Mouse (Mus musculus): ENCODE measurements around the gene Adgra3. TPM values are rescaled to one million over a fixed set of nuclear protein-coding genes. Genes with fewer than 3 reads are reported as not detected.

The Adgra3 gene
- polyA plus RNA-seq, 1 experiment from 2014 or later, result 1.7 TPM

DNA sequence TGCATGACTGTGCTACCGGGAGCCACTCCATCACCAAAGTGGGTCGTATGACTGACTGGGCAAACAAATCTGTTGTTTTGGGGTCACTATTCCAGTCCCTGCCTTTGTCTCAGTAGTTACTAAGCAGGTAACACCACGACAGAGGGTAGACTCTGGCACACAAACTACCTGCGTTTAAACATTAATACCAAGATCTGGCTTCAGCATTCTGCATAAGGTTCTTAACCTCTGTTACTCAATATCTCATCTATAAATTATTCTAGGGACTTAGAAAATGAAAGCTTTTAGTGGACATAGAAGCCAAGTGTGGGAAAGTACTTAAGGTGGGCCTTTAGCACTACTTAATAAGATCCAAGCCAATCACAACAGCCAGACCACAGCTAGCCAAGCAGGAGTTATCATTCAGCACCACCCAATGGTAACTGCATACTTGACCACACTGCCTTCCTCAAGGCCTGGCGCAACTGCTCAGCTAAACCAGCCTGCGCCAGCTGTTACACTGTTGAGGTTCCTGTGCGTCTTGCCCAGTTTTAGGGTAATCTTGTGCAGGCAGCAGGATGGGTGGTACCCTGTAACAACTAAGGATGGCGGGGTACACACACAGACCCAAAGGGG is 23.8 kb downstream of the Adgra3 start:
- ATAC-seq (ENCODE audit: low read depth), result no peak
- Histone ChIP-seq H3K27me3 (ENCODE audit: control insufficient read depth, insufficient read depth, low read depth, low read length) (no peaks in the 10 kb centered on the region), H3K9ac (ENCODE audit: low read depth, low read length) (no peak overlapping the region), H3K4me2 (ENCODE audit: low read depth, low read length) (no peak overlapping the region), H3K9me3 (replicated peaks; ENCODE audit: control insufficient read depth, low read length) (no peaks in the 10 kb centered on the region), H3K4me1 (ENCODE audit: control insufficient read depth, low read depth, low read length) (no peaks in the 10 kb centered on the region), H3K4me3 (ENCODE audit: low read depth, low read length) (no peak overlapping the region), H3K27ac (ENCODE audit: low read length) (no peak overlapping the region), H3K36me3 (ENCODE audit: control insufficient read depth, insufficient read depth) (no peaks in the 10 kb centered on the region)
- whole genome bisulfite sequencing (ENCODE audit: insufficient replicate concordance), result 56% methylated on average over 8 of the region's 8 CpGs

DNA sequence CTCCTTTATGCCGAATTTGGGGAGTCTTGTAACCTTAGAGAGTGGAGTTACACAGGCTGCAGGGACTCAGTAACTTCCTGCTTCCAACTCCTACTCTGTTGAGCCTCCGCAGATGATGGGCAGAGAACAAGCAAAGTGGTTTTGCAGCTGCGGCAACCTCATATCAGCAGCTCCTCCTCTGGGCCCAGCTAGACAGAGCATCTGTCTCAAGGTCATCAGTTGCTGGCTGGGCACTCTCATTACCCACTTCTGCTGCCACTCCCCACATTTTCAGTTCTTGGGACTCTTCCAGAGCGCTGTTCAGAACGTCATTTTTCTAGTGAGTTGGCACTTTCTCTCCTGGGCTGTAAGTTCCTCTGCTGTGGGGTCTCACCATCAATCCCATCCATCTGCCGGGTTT is 24.6 kb downstream of the Adgra3 start:
- Histone ChIP-seq H3K9ac (ENCODE audit: low read depth, low read length) (no peak overlapping the region), H3K36me3 (ENCODE audit: control insufficient read depth, insufficient read depth) (no peaks in the 10 kb centered on the region), H3K9me3 (replicated peaks; ENCODE audit: control insufficient read depth, low read length) (no peaks in the 10 kb centered on the region), H3K27ac (ENCODE audit: low read length) (no peak overlapping the region), H3K27me3 (ENCODE audit: control insufficient read depth, insufficient read depth, low read depth, low read length) (no peaks in the 10 kb centered on the region), H3K4me2 (ENCODE audit: low read depth, low read length) (no peak overlapping the region), H3K4me3 (ENCODE audit: low read depth, low read length) (no peak overlapping the region), H3K4me1 (ENCODE audit: control insufficient read depth, low read depth, low read length) (no peaks in the 10 kb centered on the region)
- 30% methylated on average over 6 of the region's 6 CpGs for WGBS (ENCODE audit: insufficient replicate concordance)
- no peak for ATAC-seq (ENCODE audit: low read depth)

DNA sequence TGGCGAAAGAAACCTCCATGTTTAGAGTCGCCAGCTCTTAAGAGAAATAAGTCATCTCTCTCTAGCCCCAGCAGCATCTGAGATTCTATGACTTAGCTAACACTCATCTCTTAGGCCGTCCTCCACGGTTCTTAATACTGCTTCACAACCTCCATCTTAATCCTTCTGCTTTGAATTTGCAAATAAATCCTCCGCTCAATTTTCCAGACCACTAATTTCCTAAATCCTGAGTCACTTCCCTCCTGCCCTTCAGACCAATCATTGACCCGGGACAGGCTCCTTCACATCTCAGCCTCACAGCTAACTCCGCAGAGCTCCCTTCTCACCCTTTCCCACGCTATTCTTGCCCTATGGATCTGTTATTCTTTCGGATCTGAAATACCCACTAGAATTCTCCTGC is 25.1 kb downstream of the Adgra3 start:
- no peak overlapping the region for H3K9ac ChIP-seq (ENCODE audit: low read depth, low read length)
- H3K4me1 ChIP-seq (ENCODE audit: control insufficient read depth, low read depth, low read length), result no peaks in the 10 kb centered on the region
- WGBS (ENCODE audit: insufficient replicate concordance), result 71% methylated on average over 9 of the region's 9 CpGs
- H3K27me3 ChIP-seq (ENCODE audit: control insufficient read depth, insufficient read depth, low read depth, low read length), result no peaks in the 10 kb centered on the region
- H3K9me3 ChIP-seq (replicated peaks; ENCODE audit: control insufficient read depth, low read length), result no peaks in the 10 kb centered on the region
- ATAC-seq (ENCODE audit: low read depth), result no peak
- H3K27ac ChIP-seq (ENCODE audit: low read length), result no peak overlapping the region
- H3K4me3 ChIP-seq (ENCODE audit: low read depth, low read length), result no peak overlapping the region
- no peaks in the 10 kb centered on the region for H3K36me3 ChIP-seq (ENCODE audit: control insufficient read depth, insufficient read depth)
- H3K4me2 ChIP-seq (ENCODE audit: low read depth, low read length), result no peak overlapping the region

DNA sequence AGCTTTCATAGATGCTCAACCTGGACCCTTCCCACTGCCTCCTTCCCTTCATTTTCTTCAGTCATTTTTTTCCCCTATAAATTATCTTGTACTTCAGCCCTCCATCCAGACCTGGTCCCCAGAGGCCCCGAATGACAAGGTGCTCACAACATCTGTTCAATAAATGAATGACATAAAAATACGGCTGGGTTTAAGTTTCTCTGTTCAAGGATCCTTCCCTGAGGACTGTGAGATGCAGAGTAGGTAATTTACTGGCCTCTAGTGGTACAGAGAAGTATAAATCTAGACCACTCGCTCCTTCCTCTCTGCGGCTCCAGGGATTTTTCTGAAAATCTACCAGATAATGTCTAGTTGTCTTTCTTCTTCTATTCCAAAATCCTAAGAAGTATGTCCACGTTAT is 26.5 kb downstream of the Adgra3 start:
- Histone ChIP-seq H3K27ac (ENCODE audit: low read length) (no peak overlapping the region), H3K4me1 (ENCODE audit: control insufficient read depth, low read depth, low read length) (no peaks in the 10 kb centered on the region), H3K36me3 (ENCODE audit: control insufficient read depth, insufficient read depth) (no peaks in the 10 kb centered on the region), H3K4me2 (ENCODE audit: low read depth, low read length) (no peak overlapping the region), H3K9me3 (replicated peaks; ENCODE audit: control insufficient read depth, low read length) (no peaks in the 10 kb centered on the region), H3K4me3 (ENCODE audit: low read depth, low read length) (no peak overlapping the region), H3K27me3 (ENCODE audit: control insufficient read depth, insufficient read depth, low read depth, low read length) (no peaks in the 10 kb centered on the region), H3K9ac (ENCODE audit: low read depth, low read length) (no peak overlapping the region)
- WGBS (ENCODE audit: insufficient replicate concordance), result 39% methylated on average over 5 of the region's 5 CpGs
- no peak for ATAC-seq (ENCODE audit: low read depth)

DNA sequence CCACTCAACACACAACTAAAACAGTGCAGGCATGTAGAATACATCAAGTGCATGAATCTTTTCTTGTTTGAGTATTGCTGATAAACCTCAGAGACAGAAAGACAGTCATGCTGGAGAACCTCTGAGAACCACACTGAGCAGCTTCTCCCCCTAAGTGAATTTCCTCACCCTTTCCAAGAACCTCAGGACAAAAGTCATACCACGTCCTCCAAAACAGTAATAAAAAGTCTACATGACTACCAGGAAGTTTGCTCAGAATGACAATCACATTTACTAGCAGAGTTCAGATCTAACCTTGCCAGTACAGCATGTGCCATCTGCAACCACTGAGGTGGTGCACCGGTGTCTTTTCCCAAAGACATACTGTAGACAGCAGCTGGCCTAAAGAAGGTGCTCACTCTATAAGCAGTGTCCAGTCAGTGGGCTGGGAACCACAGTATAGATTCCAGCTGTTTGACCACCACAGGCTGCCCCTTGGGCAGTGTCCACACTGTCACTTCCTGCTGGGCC is 27.0 kb downstream of the Adgra3 start:
- 52% methylated on average over 2 of the region's 2 CpGs for WGBS (ENCODE audit: insufficient replicate concordance)
- H3K4me3 ChIP-seq (ENCODE audit: low read depth, low read length), result no peak overlapping the region

DNA sequence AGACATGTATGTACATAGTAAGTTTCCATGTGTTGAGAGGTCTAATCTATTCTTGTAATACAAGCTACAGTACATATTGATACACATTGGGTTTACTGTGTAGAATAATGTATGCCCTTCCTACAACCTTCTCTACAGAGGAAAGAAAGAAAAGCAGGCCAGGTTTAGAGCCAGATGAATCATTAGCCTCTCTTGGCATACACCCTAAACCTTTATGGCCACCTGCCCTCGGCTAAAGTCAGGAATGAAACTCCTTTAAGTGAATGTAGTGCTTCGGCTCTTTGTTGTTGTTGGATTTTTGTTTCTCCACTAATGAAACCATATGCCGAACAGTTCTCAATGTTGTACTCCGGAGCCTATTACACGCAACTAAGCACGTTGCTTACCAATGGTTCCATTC is 27.5 kb downstream of the Adgra3 start:
- no peak for ATAC-seq (ENCODE audit: low read depth)
- 84% methylated on average over 6 of the region's 6 CpGs for WGBS (ENCODE audit: insufficient replicate concordance)

More for the DNA sequence above, 27.0 kb downstream of the Adgra3 start:
- Histone ChIP-seq H3K36me3 (ENCODE audit: control insufficient read depth, insufficient read depth) (no peaks in the 10 kb centered on the region), H3K4me2 (ENCODE audit: low read depth, low read length) (no peak overlapping the region), H3K9ac (ENCODE audit: low read depth, low read length) (no peak overlapping the region), H3K4me1 (ENCODE audit: control insufficient read depth, low read depth, low read length) (no peaks in the 10 kb centered on the region; the same call in 1 of the 2 replicates), H3K27me3 (ENCODE audit: control insufficient read depth, insufficient read depth, low read depth, low read length) (no peaks in the 10 kb centered on the region), H3K27ac (ENCODE audit: low read length) (no peak overlapping the region), H3K9me3 (replicated peaks; ENCODE audit: control insufficient read depth, low read length) (no peaks in the 10 kb centered on the region)
- ATAC-seq (ENCODE audit: low read depth), result no peak

DNA sequence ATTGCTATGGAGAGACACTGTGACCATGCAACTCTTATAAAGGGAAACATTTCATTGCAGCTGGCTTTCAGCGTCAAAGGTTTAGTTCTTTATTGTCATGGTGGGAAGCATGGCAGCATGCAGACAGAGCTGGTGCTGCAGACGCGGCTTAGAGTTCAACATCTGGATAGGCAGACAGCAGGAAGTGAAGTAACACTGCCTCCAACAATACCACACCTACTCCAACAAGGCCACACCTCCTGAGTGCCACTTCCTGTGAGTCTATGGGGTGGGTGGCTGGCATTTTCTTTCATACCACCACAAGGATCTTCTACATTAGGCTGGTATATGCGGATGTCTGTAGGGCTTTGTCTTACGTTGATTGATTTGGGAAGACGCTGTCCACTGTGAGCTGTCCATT is 29.1 kb downstream of the Adgra3 start:
- no peaks in the 10 kb centered on the region for H3K9me3 ChIP-seq (replicated peaks; ENCODE audit: control insufficient read depth, low read length)
- no peak overlapping the region for H3K27ac ChIP-seq (ENCODE audit: low read length)
- H3K27me3 ChIP-seq (ENCODE audit: control insufficient read depth, insufficient read depth, low read depth, low read length), result no peaks in the 10 kb centered on the region
- H3K36me3 ChIP-seq (ENCODE audit: control insufficient read depth, insufficient read depth), result no peaks in the 10 kb centered on the region
- no peak overlapping the region for H3K4me3 ChIP-seq (ENCODE audit: low read depth, low read length)
- WGBS (ENCODE audit: insufficient replicate concordance), result 64% methylated on average over 6 of the region's 6 CpGs
- ATAC-seq (ENCODE audit: low read depth), result no peak
- H3K9ac ChIP-seq (ENCODE audit: low read depth, low read length), result no peak overlapping the region
- no peak overlapping the region for H3K4me2 ChIP-seq (ENCODE audit: low read depth, low read length)
- H3K4me1 ChIP-seq (ENCODE audit: control insufficient read depth, low read depth, low read length), result peaks cover 7% of the 10 kb centered on the region

More for the DNA sequence above, 27.5 kb downstream of the Adgra3 start:
- Histone ChIP-seq H3K4me2 (ENCODE audit: low read depth, low read length) (no peak overlapping the region), H3K4me1 (ENCODE audit: control insufficient read depth, low read depth, low read length) (peaks cover 4% of the 10 kb centered on the region), H3K36me3 (ENCODE audit: control insufficient read depth, insufficient read depth) (no peaks in the 10 kb centered on the region), H3K9me3 (replicated peaks; ENCODE audit: control insufficient read depth, low read length) (no peaks in the 10 kb centered on the region), H3K9ac (ENCODE audit: low read depth, low read length) (no peak overlapping the region), H3K4me3 (ENCODE audit: low read depth, low read length) (no peak overlapping the region), H3K27me3 (ENCODE audit: control insufficient read depth, insufficient read depth, low read depth, low read length) (no peaks in the 10 kb centered on the region), H3K27ac (ENCODE audit: low read length) (no peak overlapping the region)

DNA sequence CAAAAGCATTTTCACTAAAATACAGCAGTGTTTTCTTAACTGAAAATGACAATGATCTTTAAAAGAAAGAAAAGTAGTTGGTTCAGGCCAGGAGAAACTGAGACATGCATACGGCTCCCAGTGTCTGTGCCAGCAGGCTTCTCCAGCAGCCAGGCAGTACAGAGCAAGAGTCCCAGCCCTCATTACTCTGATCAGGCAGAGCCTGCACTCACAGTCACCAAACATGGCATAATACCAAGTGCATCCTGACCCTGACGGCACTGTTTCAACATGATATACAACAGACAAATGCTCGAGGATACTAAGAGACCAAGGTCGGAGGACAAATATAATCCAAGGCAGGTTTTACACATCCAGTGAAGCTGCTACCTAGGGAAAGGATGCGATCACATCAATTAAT is 31.2 kb downstream of the Adgra3 start:
- Histone ChIP-seq H3K27me3 (ENCODE audit: control insufficient read depth, insufficient read depth, low read depth, low read length) (no peaks in the 10 kb centered on the region), H3K4me2 (ENCODE audit: low read depth, low read length) (no peak overlapping the region), H3K36me3 (ENCODE audit: control insufficient read depth, insufficient read depth) (no peaks in the 10 kb centered on the region), H3K27ac (ENCODE audit: low read length) (no peak overlapping the region), H3K9me3 (replicated peaks; ENCODE audit: control insufficient read depth, low read length) (no peaks in the 10 kb centered on the region), H3K4me3 (ENCODE audit: low read depth, low read length) (no peak overlapping the region), H3K4me1 (ENCODE audit: control insufficient read depth, low read depth, low read length) (peaks cover 7% of the 10 kb centered on the region), H3K9ac (ENCODE audit: low read depth, low read length) (no peak overlapping the region)
- WGBS (ENCODE audit: insufficient replicate concordance), result 59% methylated on average over 5 of the region's 5 CpGs
- ATAC-seq (ENCODE audit: low read depth), result no peak

DNA sequence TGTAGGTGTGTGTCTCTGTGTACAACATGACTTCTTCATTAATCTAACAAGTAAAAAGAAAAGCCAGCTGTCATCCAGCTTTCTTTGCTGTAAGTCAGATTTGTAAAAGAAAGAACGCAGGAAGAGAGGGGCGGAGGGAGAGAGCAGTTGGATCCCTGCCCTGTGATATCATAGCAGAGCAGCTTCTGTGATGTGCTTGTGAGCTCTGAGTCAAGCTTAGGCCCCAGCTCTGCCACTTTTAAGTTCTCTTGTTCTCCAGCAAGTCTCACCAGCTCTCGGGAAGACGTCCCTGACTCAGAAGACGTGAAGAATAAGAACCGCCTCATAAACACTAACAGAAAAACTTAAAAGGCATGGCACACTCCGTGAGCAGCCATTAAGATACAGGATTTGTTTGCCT is 31.8 kb downstream of the Adgra3 start:
- H3K36me3 ChIP-seq (ENCODE audit: control insufficient read depth, insufficient read depth), result no peaks in the 10 kb centered on the region
- no peak overlapping the region for H3K9ac ChIP-seq (ENCODE audit: low read depth, low read length)
- H3K9me3 ChIP-seq (replicated peaks; ENCODE audit: control insufficient read depth, low read length), result no peaks in the 10 kb centered on the region
- H3K27me3 ChIP-seq (ENCODE audit: control insufficient read depth, insufficient read depth, low read depth, low read length), result no peaks in the 10 kb centered on the region
- peaks cover 7% of the 10 kb centered on the region for H3K4me1 ChIP-seq (ENCODE audit: control insufficient read depth, low read depth, low read length)
- H3K27ac ChIP-seq (ENCODE audit: low read length), result no peak overlapping the region
- 46% methylated on average over 7 of the region's 7 CpGs for WGBS (ENCODE audit: insufficient replicate concordance)
- no peak overlapping the region for H3K4me3 ChIP-seq (ENCODE audit: low read depth, low read length)
- H3K4me2 ChIP-seq (ENCODE audit: low read depth, low read length), result no peak overlapping the region
- no peak for ATAC-seq (ENCODE audit: low read depth)

All from liver, embryonic 16.5 days (tissue).